Mouse (Mus musculus): ENCODE data around the gene Aspa.
A peak's percentile ranks its signal among the peaks of the same experiment; 100 is the strongest.
"Not testable (repeated sequence)": the region's sequence is repeated elsewhere in the genome, so short reads cannot be mapped to it uniquely, and the experiment has no call there.

Aspa gene

DNA sequence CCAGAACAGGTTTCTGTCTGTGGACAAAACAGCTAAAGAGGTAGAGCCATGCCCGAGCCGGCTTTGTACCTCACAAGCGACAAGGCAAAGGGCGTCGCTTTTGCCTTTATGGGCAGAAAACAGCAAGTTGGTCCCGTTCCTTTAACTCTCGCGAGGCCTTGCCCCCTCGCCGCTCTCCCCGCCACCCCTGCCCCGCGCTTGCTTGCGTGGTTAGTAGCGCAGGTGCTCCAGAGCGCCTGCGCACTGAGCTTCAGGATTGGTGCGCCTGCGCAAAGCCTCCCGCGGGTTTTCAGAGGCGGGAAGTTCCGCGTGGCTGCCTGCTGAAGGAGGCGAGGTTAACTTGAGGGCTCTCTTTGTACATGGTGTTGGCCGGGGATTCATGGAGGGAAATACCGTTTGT lies at the start of gene Aspa, which contains the start of the genes Gm49340 and Spata22:
Gene Aspa, minus strand, starts transcription at position 155 of the 400 bp plus-strand sequence.
Gene Gm49340, plus strand, starts transcription at position 300 of the 400 bp plus-strand sequence.
Gene Spata22, plus strand, starts transcription at position 300 of the 400 bp plus-strand sequence.
- no peak for DNase-seq (ENCODE audit: low spot score)

DNA sequence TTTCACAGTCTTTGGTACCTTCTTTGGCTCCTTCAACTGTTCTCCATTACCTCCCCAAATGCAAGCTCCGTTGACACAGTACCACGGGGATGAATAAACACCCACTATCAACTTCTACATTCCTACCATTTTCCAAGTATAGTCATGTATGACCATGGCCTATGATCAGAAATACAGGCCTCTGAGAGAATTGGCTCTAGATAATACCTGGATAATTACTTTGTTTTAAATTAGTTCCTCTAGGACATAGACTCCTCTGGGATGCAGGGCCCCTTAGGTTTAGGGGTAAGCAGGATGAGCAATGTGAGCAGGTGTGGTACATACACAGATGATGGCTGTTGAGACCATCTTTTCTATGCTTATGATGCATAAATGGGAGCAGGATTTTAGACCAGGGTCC lies 41.5 kb upstream of the Aspa start, which contains the start of gene Olfr376:
Gene Olfr376, plus strand, starts transcription at position 301 of the 400 bp plus-strand sequence.
- no peak for DNase-seq (ENCODE audit: low spot score)

DNA sequence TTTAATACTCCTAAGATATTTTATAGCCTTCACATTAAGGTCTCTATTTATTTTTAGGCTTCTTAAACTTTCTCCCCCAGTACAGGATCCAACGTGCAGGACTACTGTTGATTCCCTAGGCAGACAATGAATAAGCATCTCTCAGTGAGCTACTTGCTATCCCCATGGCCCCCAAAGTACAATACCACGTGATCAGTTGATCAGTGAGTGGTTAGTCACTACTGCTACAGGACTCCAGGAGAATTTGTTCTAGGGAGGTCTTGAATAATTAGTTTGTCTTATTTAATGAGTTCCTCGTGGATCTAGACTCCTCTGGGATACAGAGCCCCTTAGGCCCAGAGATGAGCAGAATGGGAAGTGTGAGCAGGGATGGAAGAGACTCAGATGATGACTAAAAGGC lies 21.1 kb upstream of the Aspa start, which contains the start of gene Olfr20:
Gene Olfr20, plus strand, starts transcription at position 301 of the 400 bp plus-strand sequence.
- no peak for DNase-seq (ENCODE audit: low spot score)

DNA sequence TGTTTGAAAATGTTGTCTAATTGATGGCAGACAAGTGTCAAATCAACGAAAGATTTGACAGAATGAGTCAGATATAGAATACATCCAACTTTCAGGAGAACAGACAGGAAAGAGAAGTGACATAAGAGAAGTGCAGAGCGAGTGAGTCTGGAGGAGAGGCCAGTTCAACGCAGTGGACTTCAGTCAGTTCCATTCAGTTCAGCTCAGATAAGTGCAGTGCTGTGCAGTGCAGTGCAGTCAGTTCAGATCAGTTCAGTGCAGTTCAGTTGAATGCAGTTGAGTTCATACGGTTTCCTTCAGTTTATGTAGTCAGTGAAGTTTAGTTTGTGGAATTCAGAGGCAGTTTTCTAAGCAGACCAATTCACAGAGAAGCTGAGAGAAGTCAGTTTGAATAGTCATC lies 7.5 kb upstream of the Aspa start:
- DNase-seq (ENCODE audit: low spot score) = no peak

DNA sequence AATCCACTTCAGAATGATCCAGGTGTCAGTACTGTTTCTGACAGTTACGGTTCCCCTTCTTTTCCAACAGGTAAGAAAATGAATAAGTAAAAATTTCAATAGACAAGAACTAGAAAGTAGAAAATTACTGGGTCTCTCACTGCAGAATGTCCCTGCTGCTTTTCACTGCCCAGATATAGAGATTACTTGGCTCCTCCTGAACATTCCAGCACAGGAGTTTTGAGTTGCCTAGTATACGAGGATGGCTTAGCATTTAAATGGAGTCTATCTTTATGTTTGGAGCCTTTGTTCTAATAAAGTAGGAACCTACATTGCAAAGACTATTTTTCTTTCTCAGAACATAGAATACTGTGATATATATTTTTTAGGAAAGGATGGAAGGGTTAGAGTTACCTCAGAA lies 4.0 kb upstream of the Aspa start:
- no peak for DNase-seq (ENCODE audit: low spot score)

DNA sequence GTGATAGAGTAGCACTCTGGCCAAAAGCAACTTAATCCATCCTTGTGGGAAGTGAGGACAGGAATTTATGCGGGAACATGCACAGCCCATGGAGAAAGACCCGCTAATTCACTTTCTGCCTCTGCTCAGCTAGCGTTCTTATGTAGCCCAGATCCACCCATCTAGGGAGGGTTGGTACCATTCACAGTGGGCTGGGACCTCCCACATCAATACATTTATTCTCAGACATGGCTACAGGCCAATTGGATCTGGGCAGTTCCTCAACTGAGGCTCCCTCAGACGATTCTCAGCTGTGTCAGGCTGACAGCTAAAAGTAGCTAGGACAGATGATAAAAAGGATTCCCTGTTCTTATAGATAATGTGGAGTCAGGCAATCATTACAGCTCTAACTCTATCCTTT lies 2.0 kb downstream of the Aspa start:
- no peak for DNase-seq (ENCODE audit: low spot score)

DNA sequence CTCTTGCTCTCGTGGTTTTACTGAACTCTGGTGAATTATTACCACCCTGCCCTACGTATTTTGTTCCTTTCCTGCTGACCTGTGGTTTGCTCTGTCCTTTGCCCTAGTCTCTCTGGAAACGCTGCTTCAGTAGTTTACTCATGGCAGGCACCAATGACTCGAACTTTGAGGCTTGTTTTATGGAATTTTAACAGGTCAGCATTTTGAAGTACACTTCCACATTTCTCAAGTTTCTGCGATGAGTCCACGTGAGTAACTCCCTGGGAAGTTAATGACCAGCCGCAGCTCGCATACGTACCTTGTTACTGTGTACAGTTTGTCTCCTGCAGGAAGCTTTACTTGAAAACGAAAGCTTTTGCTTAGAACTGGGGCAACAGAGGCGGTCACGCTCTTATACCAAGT lies 2.9 kb downstream of the Aspa start:
- DNase-seq (ENCODE audit: low spot score) = no peak

DNA sequence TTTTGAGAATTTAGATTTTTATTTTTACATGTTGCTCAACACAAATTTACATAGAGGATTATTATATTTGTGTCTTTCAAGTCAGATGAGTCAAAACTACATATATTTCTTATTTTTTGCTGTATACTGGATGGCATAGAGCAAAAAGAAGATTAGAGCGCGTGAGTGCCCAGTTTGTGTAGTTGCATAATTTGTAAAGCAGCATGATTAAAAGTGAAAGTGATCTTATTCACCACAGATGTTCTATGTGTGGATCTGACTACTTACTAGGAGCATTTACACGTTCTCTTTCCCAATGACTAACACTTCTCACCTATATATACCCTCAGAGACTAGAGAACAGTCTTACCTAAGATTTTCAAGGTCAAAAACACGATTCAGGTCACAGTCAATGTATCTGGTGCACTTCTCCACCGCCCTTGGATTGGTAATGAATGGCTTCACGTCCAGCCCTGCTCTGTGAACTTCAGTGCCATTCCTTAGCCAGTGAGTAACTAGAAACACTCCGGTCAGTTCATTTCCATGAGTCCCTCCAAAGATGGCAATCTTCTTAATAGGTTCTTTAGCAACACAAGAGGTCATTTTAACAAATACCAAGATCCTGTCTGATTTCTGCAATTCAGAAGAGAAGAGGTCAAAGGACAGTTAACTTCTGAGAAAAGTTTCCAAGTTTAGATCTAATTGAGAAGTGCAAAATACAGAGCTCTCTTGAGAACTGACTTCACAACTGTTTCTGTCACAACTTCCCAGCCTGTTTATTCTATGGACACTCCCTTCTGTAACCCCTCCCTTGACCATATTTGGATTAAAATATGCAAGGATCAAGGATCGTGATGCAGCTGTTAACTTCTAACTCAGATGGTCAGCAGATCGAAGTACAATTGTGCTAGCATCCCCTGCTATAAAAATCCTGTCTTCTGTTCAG lies 5.2 kb downstream of the Aspa start:
- no peak for DNase-seq (ENCODE audit: low spot score)

DNA sequence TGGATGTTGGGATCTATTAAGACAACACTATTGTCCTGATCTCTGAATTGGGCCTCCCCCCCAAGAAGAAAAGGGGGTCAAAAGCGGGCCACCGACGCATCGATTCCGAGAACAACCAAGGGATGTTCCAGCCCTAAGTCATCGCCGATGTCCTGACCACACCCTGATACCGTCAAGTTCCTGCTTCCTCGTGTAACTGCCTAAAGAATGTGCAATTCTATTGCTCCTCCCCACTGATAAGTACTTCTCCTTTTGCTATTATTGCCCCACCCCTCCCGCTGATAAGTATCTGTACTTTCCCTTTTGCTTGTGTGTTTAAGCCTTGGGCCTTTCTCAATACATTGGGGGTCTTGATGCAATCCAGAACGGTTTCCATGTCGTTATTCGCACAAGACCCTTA lies 8.3 kb downstream of the Aspa start:
- DNase-seq (ENCODE audit: low spot score) = not testable (repeated sequence)

DNA sequence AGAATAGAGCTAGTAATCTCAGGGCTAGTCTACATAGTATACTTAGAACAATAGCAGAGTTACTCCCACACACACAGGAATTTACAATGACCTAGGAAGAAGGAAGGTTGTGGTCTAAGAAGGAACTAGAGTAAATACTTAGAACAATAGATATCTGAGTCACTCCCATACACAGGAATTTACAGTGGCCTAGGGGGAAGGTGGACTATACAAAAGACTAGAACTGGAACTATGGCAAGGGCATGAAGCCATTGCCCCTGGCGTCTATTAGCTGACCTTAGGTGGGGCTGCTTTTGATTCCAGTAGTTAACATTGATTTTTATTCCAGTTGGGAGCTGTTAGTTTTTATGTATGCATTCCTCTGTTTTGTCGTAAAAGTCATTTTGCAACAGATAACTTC lies 10.8 kb downstream of the Aspa start:
- not testable (repeated sequence) for DNase-seq (ENCODE audit: low spot score)

DNA sequence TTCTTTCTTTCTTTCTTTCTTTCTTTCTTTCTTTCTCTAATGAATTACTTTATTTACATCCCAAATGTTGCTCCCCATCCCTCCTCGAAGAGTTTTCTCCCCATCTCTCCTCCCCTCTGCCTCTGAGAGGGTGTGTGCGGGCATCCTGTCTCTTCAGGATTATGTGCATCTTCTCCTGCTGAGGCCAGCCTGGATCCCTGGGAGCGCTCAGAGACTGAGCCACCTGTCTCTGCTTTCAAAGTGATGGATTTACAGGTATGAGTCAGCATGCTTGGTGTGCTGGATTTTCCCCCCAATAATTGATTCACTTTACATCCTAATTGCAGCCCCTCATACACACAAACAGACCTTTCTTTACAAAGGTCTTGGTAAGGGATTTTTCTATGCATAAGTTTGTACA lies 13.4 kb downstream of the Aspa start:
- DNase-seq (ENCODE audit: low spot score) = no peak

DNA sequence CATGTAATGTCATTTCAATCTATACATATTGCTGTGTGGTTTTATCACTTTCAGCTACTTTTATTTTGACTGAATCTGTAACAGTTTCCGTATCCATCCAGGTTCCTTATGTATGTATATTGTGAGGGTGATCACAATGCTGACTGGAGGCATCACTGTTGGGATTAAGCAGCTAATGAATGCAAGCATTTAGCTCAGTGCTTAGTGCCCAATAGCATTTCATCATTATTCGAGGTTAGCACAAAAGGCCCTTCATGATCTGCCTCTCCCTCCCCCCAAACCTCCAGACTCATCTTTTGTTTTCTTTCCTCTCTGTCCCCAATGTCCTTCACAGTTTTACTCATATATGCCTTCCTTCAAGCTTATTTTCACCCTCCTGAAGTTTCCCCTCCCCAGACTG lies 26.3 kb downstream of the Aspa start:
- no peak for DNase-seq (ENCODE audit: low spot score)

DNA sequence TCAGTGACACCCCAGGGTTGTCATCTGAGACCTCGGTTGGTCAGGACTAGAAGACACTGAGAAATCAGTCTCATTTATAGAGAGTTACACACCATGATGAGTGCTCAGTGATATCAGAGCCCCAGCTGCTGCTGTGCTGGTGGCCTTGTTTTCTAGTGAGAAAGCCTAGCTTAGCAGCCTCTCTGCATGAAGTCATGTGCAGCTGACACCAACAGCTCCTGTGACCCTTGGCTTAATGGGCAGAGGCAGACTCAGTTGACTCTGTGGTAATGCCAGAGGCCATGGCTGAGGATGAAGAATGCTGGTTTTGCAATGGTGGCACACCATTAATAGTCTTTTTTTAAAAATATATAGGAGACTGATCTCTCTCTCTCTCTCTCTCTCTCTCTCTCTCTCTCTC lies 39.8 kb downstream of the Aspa start:
- DNase-seq (ENCODE audit: low spot score) = no peak

DNA sequence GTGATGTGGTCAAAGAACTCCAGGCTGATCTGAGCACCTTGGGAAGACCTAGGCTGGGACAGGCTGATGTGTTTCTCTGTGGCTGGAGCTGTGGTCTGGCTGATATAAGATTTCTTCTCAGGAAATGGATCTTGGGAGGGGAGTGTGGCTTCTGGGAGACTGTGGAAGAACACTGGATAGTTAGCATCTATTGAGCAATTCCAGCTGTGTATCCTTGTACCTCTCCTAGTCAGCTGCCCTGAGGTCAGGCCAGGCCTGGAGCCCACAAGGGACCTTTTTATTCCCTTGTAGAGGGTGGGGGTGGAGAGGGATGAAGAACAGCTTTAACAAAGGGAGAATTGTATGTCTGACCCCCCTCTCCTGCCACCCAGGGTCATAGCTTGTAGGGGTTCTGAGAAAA lies 45.0 kb downstream of the Aspa start:
- DNase-seq (ENCODE audit: low spot score) = no peak

DNA sequence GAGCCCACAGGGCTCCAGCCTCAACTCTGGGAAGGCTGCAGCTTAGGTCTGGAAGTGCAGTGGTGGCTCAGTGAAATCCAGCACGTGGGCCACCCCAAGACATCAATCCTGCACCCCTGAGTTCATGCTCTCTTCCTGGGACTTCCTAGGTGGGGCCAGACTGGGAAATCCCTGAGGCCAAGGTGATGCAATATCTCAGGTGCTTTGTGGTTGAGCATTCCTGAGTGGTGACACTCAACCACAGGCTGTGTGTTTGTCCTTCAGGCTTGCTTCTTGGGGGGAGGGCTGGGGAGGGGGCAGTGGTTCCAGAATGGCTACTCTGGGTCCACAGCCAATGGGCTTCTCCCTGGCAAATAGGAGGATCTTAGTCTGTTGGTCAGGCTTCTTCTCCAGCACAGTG lies 45.5 kb downstream of the Aspa start:
- DNase-seq (ENCODE audit: low spot score) = no peak

DNA sequence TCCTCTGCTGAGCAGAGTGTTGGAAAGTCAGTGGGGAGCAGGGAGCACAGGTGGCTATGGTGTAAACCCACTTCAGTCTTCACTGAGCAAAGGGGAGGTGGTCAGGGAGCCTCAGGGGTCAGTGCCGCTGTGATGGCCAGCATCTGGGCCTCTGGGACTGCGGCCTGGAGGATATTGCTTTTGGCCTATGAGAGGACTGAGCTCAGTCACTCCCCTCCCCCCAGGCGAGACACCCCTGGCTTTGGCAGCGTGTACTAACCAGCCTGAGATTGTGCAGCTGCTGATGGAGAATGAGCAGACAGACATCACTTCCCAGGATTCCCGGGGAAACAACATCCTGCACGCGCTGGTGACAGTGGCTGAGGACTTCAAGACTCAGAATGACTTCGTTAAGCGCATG lies 46.0 kb downstream of the Aspa start:
- no peak for DNase-seq (ENCODE audit: low spot score)

DNA sequence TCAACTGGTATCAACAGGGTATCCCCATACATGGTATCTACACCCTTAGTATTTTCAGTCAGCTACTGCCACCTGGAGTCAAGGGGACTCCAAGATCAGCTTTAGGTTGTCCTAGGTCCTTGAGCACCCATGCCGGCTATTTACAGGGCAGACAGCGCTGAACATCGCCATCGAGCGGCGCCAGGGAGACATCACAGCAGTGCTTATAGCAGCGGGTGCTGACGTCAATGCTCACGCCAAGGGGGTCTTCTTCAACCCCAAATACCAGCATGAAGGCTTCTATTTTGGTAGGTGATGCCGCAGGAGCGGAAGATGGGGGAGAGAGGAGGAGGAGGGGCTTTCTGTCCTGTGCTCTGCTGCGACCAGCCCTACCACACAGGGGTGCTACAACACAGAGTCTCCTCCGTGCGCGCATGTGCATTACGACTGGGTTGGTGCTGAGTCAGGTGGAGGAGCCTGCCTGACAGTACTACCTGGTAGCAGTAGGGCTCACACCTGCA lies 47.8 kb downstream of the Aspa start:
- peak; percentile 5 for DNase-seq (ENCODE audit: low spot score)

DNA sequence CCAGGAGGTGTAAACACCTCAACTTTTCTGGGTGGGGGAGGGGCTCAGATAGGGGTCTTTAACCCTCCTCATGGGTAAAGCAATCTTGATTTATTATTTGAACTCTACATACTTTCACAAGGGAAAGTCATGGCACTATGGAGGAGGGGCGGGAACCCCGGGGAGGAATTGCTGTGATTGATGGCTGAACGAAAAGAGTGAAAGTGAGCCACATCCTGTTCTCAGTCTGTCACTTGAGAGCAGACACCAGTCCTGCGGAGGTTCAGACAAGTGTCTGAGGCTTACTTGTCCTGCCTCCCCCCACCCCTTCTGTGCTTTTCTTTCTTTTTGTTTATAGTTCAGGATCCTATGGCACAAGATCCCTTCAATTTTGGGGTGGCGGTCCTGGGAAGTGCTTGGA lies 48.7 kb downstream of the Aspa start:
- DNase-seq (ENCODE audit: low spot score) = no peak

DNA sequence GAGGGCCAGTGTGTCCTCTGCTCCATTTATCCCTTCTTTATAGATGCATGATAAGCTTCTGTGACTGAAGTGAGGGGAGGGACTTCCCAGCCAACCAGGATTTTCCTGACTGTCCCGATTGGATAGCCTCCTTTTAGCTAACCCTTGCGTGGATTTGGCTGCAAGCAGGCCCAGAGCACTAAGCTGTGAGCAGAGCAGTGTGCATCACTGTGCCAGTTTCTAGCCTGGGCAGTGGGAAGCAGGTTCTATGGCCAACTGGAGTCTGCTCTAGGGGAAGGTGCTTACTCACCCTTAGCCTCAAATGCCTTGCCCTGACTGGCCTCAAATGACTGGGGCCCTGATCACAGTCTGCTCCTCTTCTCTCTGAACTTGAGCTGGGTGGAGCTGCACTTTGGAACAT lies 54.6 kb downstream of the Aspa start:
- no peak for DNase-seq (ENCODE audit: low spot score)

DNA sequence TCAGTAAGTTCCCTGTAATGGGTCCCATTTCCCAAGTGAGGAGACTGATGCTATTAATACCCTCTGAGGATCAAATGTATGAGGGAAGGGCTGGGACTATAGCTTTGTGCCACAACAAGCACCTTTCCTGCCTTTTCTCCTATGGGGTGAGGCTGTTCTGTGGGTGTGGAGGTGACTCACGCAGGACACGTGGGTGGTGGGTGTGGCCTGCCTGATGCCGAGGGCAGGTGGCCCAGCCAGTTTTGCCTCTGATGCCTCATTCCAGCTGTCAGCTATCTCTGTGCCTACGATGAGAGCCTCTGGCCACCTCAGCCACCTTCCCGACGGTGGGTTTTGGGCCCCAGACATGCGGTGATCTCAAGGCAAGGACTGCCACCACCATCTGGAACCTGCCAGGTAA lies 62.1 kb downstream of the Aspa start, which contains the start of gene Trpv3:
Gene Trpv3, plus strand, starts transcription at position 122 of the 400 bp plus-strand sequence.
- no peak for DNase-seq (ENCODE audit: low spot score)

DNA sequence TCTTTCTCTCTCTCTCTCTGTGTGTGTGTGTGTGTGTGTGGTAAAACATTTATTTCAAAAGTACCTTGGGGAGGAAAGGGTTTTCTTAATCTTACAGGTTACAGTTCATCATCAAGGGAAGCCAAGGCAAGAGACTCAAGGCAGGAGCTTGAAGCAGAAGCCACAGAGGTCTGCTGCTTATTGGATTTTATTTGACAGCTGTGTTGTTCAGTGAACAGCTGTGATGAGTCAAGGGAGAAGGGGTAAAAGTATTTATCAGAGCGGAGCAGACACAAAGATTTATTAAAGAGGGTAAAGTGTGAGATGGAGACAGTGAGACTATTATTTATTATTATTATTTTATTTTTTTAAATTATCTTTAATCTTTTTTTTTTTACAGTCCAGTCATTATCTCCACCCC lies 68.0 kb downstream of the Aspa start:
- no peak for DNase-seq (ENCODE audit: low spot score)

DNA sequence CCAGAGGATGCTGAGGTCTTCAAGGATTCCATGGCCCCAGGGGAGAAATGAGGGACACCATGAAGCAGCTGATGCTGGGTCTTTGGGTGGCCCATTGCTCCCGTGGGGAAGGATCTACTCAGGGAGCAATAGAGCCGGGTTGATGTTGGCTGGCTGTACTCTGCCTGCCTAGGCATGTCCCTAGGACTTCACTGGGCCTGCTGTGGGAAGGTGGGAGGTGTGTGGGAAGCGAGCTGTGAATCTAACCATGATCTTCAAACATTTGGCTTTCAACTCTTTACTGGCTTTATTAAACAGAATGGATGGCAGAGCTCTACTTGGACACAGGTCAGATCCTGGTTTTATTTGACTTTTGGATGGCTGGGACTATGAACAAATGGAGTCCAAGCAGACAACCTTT lies 68.9 kb downstream of the Aspa start:
- DNase-seq (ENCODE audit: low spot score) = no peak

DNA sequence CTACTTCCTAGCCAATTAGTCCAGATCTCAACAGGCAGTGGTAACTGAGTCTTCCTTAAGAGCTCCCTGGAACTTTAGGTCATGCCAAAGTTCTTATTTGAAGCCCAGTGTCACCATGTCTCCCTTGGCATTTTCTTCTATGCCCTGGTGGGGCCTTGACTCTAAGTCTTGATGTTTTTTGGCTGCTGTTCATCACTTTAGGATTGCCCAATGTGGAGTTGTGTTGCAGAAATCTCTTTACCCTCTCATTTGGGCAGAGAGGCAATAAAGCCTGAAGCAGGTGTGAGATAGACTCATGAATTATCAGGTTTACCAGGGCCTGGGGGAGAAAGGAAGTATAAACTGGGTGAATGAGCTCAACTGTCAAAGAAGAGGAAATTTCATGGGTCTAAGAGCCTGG lies 70.7 kb downstream of the Aspa start:
- DNase-seq (ENCODE audit: low spot score) = no peak
